Mouse (Mus musculus): ENCODE results near the gene Ubiad1.

The Ubiad1 gene

GRCm38 (mm10) chr4:148448853-148449245, 4.3 kb upstream of the Ubiad1 start:
- no peak for DNase-seq

GRCm38 (mm10) chr4:148448179-148448852, 3.7 kb upstream of the Ubiad1 start, which contains the start of gene Mtor:
Gene Mtor, plus strand, starts transcription at chr4:148448611.
- peak; percentile 98 for DNase-seq

GRCm38 (mm10) chr4:148442598-148442997, 2.0 kb downstream of the Ubiad1 start:
- DNase-seq, result no peak

- no peak for DNase-seq
Measured at GRCm38 (mm10) chr4:148441931-148442330, 2.6 kb downstream of the Ubiad1 start.

- peak; percentile 54 for DNase-seq
Measured at GRCm38 (mm10) chr4:148435657-148436330, 8.8 kb downstream of the Ubiad1 start.

- no peak for DNase-seq
Measured at GRCm38 (mm10) chr4:148435106-148435505, 9.5 kb downstream of the Ubiad1 start.

- no peak for DNase-seq
Measured at GRCm38 (mm10) chr4:148434554-148434953, 10.0 kb downstream of the Ubiad1 start.

- no peak for DNase-seq
Measured at GRCm38 (mm10) chr4:148433813-148434212, 10.8 kb downstream of the Ubiad1 start.

GRCm38 (mm10) chr4:148433336-148433735, 11.2 kb downstream of the Ubiad1 start:
- no peak for DNase-seq

- DNase-seq, result no peak
Measured at GRCm38 (mm10) chr4:148432488-148432887, 12.1 kb downstream of the Ubiad1 start.

GRCm38 (mm10) chr4:148430880-148431519, 13.6 kb downstream of the Ubiad1 start:
- DNase-seq, result no peak

- peak; percentile 46 for DNase-seq
Measured at GRCm38 (mm10) chr4:148429686-148430085, 14.9 kb downstream of the Ubiad1 start.

GRCm38 (mm10) chr4:148429121-148429520, 15.4 kb downstream of the Ubiad1 start:
- no peak for DNase-seq

GRCm38 (mm10) chr4:148428544-148428943, 16.0 kb downstream of the Ubiad1 start:
- no peak for DNase-seq

- DNase-seq, result no peak
Measured at GRCm38 (mm10) chr4:148426950-148427850, 17.4 kb downstream of the Ubiad1 start.

GRCm38 (mm10) chr4:148417559-148417958, 27.0 kb downstream of the Ubiad1 start:
- DNase-seq, result no peak

GRCm38 (mm10) chr4:148417074-148417526, 27.5 kb downstream of the Ubiad1 start:
- DNase-seq, result no peak

- DNase-seq, result no peak
Measured at GRCm38 (mm10) chr4:148415575-148415974, 29.0 kb downstream of the Ubiad1 start.

GRCm38 (mm10) chr4:148408256-148408975, 36.2 kb downstream of the Ubiad1 start:
- no peak for DNase-seq

GRCm38 (mm10) chr4:148405255-148405788, 39.2 kb downstream of the Ubiad1 start:
- no peak for DNase-seq

- no peak for DNase-seq
Measured at GRCm38 (mm10) chr4:148404748-148405147, 39.8 kb downstream of the Ubiad1 start.

- no peak for DNase-seq
Measured at GRCm38 (mm10) chr4:148403402-148403801, 41.2 kb downstream of the Ubiad1 start.
